Mouse (Mus musculus) NIH3T3 (cell line): Measurements from ENCODE around the gene Greb1.

Experiments
- DNase-seq: peaks from one replicate; pipeline ENCODE4 v3.0.0-alpha.2; 2012; ENCODE audit warnings: low read depth

Gene Greb1

GRCm38 (mm10) chr12:16805511-16805910 is 4.8 kb upstream of the Greb1 start:
- peak; percentile 90 for DNase-seq

- no peak for DNase-seq
Measured at GRCm38 (mm10) chr12:16803956-16804430, 3.3 kb upstream of the Greb1 start.

GRCm38 (mm10) chr12:16803237-16803955 is 2.7 kb upstream of the Greb1 start:
- no peak for DNase-seq

GRCm38 (mm10) chr12:16800959-16801315 is 251 bp upstream of the Greb1 start:
- DNase-seq, result no peak

- no peak for DNase-seq
Measured at GRCm38 (mm10) chr12:16799928-16800258, 793 bp downstream of the Greb1 start.

GRCm38 (mm10) chr12:16798894-16799293 is 1.8 kb downstream of the Greb1 start:
- DNase-seq, result no peak

GRCm38 (mm10) chr12:16795781-16796180 is 4.9 kb downstream of the Greb1 start:
- DNase-seq, result peak; percentile 62

- DNase-seq, result no peak
Measured at GRCm38 (mm10) chr12:16793371-16793770, 7.3 kb downstream of the Greb1 start.

GRCm38 (mm10) chr12:16790456-16790855 is 10.2 kb downstream of the Greb1 start:
- no peak for DNase-seq

- DNase-seq, result no peak
Measured at GRCm38 (mm10) chr12:16789756-16790155, 10.9 kb downstream of the Greb1 start.

GRCm38 (mm10) chr12:16789199-16789598 is 11.5 kb downstream of the Greb1 start:
- DNase-seq, result no peak

GRCm38 (mm10) chr12:16788600-16788999 is 12.1 kb downstream of the Greb1 start:
- DNase-seq, result peak; percentile 33

- DNase-seq, result no peak
Measured at GRCm38 (mm10) chr12:16781034-16781746, 19.5 kb downstream of the Greb1 start.

- no peak for DNase-seq
Measured at GRCm38 (mm10) chr12:16780320-16780719, 20.4 kb downstream of the Greb1 start.

- DNase-seq, result peak; percentile 48
Measured at GRCm38 (mm10) chr12:16779165-16779564, 21.5 kb downstream of the Greb1 start.

- no peak for DNase-seq
Measured at GRCm38 (mm10) chr12:16778523-16778922, 22.2 kb downstream of the Greb1 start.

- DNase-seq, result peak; percentile 12
Measured at GRCm38 (mm10) chr12:16775351-16775750, 25.3 kb downstream of the Greb1 start.

- no peak for DNase-seq
Measured at GRCm38 (mm10) chr12:16774605-16775004, 26.1 kb downstream of the Greb1 start.

GRCm38 (mm10) chr12:16769601-16770165 is 31.0 kb downstream of the Greb1 start:
- no peak for DNase-seq

- DNase-seq, result no peak
Measured at GRCm38 (mm10) chr12:16768711-16769110, 32.0 kb downstream of the Greb1 start.

- no peak for DNase-seq
Measured at GRCm38 (mm10) chr12:16768251-16768650, 32.4 kb downstream of the Greb1 start.

- DNase-seq, result no peak
Measured at GRCm38 (mm10) chr12:16764776-16765445, 35.8 kb downstream of the Greb1 start.
